Mouse (Mus musculus): ENCODE measurements around the gene Tspoap1. TPM values are rescaled to one million over a fixed set of nuclear protein-coding genes. Genes with fewer than 3 reads are reported as not detected.

Gene Tspoap1
- total and polyA plus RNA-seq, 2 experiments from 2014 or later = 20.1 to 199 TPM

GRCm38 (mm10) chr11:87761181-87761721 lies 910 bp downstream of the Tspoap1 start:
- H3K9me3 ChIP-seq (ENCODE audit: low read length) = no peaks in the 10 kb centered on the region
- DNase-seq = no peak
- no peaks in the 10 kb centered on the region for H3K36me3 ChIP-seq (ENCODE audit: insufficient read depth)
- peak overlapping the region; percentile 95 for H3K4me2 ChIP-seq (ENCODE audit: low read depth)
- H3K27ac ChIP-seq (ENCODE audit: low read depth, low read length) = 0 out of 2 replicates have a peak overlapping the region, but pooled peaks have one; percentile 90
- H3K4me1 ChIP-seq (ENCODE audit: insufficient read depth) = peaks cover 38% of the 10 kb centered on the region
- peak overlapping the region; percentile 82 for H3K9ac ChIP-seq
- ATAC-seq = no peak
- 52% methylated on average over 11 of the region's 11 CpGs for WGBS
- TF ChIP-seq CTCF (IDR thresholded peaks at IDR 0.05; ENCODE audit: low read depth) = no peak
- H3K27me3 ChIP-seq (ENCODE audit: insufficient read depth, low read length) = no peaks in the 10 kb centered on the region
- peak overlapping the region; percentile 66 for H3K4me3 ChIP-seq (ENCODE audit: low read depth, low read length)

- peak overlapping the region; percentile 95 for H3K4me2 ChIP-seq (ENCODE audit: low read depth)
- peak overlapping the region; percentile 66 for H3K4me3 ChIP-seq (ENCODE audit: low read depth, low read length)
- H3K9me3 ChIP-seq (ENCODE audit: low read length) = no peaks in the 10 kb centered on the region
- ATAC-seq (no peak), DNase-seq (no peak)
- peak overlapping the region; percentile 23; the same call in 1 of the 2 replicates for H3K27ac ChIP-seq (ENCODE audit: low read depth, low read length)
- peak overlapping the region; percentile 82 for H3K9ac ChIP-seq
- TF ChIP-seq CTCF (IDR thresholded peaks at IDR 0.05; ENCODE audit: low read depth) = no peak
- peaks cover 1% of the 10 kb centered on the region; the same call in 1 of the 2 replicates for H3K36me3 ChIP-seq (ENCODE audit: insufficient read depth)
- peaks cover 38% of the 10 kb centered on the region for H3K4me1 ChIP-seq (ENCODE audit: insufficient read depth)
- H3K27me3 ChIP-seq (ENCODE audit: insufficient read depth, low read length) = no peaks in the 10 kb centered on the region
- WGBS = 68% methylated on average over 14 of the region's 14 CpGs
Observed at GRCm38 (mm10) chr11:87761806-87762701, 1.7 kb downstream of the Tspoap1 start.

- no peaks in the 10 kb centered on the region for H3K9me3 ChIP-seq (ENCODE audit: low read length)
- WGBS = 35% methylated on average over 12 of the region's 12 CpGs
- peak overlapping the region; percentile 82 for H3K9ac ChIP-seq
- H3K4me1 ChIP-seq (ENCODE audit: insufficient read depth) = peaks cover 38% of the 10 kb centered on the region
- ATAC-seq (no peak), DNase-seq (no peak)
- peak overlapping the region; percentile 66 for H3K4me3 ChIP-seq (ENCODE audit: low read depth, low read length)
- no peaks in the 10 kb centered on the region for H3K27me3 ChIP-seq (ENCODE audit: insufficient read depth, low read length)
- TF ChIP-seq CTCF (IDR thresholded peaks at IDR 0.05; ENCODE audit: low read depth) = no peak
- H3K27ac ChIP-seq (ENCODE audit: low read depth, low read length) = peak overlapping the region; percentile 69
- H3K36me3 ChIP-seq (ENCODE audit: insufficient read depth) = peaks cover 9% of the 10 kb centered on the region
- H3K4me2 ChIP-seq (ENCODE audit: low read depth) = peak overlapping the region; percentile 95
Observed at GRCm38 (mm10) chr11:87762702-87763385, 2.5 kb downstream of the Tspoap1 start.

GRCm38 (mm10) chr11:87763511-87763987 lies 3.2 kb downstream of the Tspoap1 start:
- peak; percentile 68 for DNase-seq
- peak overlapping the region; percentile 69 for H3K27ac ChIP-seq (ENCODE audit: low read depth, low read length)
- H3K4me1 ChIP-seq (ENCODE audit: insufficient read depth) = peaks cover 38% of the 10 kb centered on the region
- peak overlapping the region; percentile 66 for H3K4me3 ChIP-seq (ENCODE audit: low read depth, low read length)
- H3K27me3 ChIP-seq (ENCODE audit: insufficient read depth, low read length) = no peaks in the 10 kb centered on the region
- WGBS = 2% methylated on average over 17 of the region's 17 CpGs
- peaks cover 16% of the 10 kb centered on the region for H3K36me3 ChIP-seq (ENCODE audit: insufficient read depth)
- peak overlapping the region; percentile 95 for H3K4me2 ChIP-seq (ENCODE audit: low read depth)
- peak; percentile 21 for ATAC-seq
- no peak for TF ChIP-seq CTCF (IDR thresholded peaks at IDR 0.05; ENCODE audit: low read depth)
- H3K9me3 ChIP-seq (ENCODE audit: low read length) = no peaks in the 10 kb centered on the region
- peak overlapping the region; percentile 82 for H3K9ac ChIP-seq

- H3K9ac ChIP-seq = peak overlapping the region; percentile 82
- H3K27me3 ChIP-seq (ENCODE audit: insufficient read depth, low read length) = no peaks in the 10 kb centered on the region
- peak; percentile 38 for ATAC-seq
- H3K27ac ChIP-seq (ENCODE audit: low read depth, low read length) = 0 out of 2 replicates have a peak overlapping the region, but pooled peaks have one; percentile 57
- H3K9me3 ChIP-seq (ENCODE audit: low read length) = no peaks in the 10 kb centered on the region
- TF ChIP-seq CTCF (IDR thresholded peaks at IDR 0.05; ENCODE audit: low read depth) = no peak
- peak; percentile 67 for DNase-seq
- peak overlapping the region; percentile 95 for H3K4me2 ChIP-seq (ENCODE audit: low read depth)
- H3K36me3 ChIP-seq (ENCODE audit: insufficient read depth) = peaks cover 20% of the 10 kb centered on the region
- H3K4me1 ChIP-seq (ENCODE audit: insufficient read depth) = peaks cover 38% of the 10 kb centered on the region
- whole genome bisulfite sequencing = 3% methylated on average over 65 of the region's 65 CpGs
- H3K4me3 ChIP-seq (ENCODE audit: low read depth, low read length) = peak overlapping the region; percentile 66
Observed at GRCm38 (mm10) chr11:87763988-87764876, 3.9 kb downstream of the Tspoap1 start.

- Histone ChIP-seq H3K4me3 (ENCODE audit: low read depth, low read length) (no peak overlapping the region), H3K27me3 (ENCODE audit: insufficient read depth, low read length) (no peaks in the 10 kb centered on the region), H3K9ac (no peak overlapping the region), H3K4me1 (ENCODE audit: insufficient read depth) (0 out of 2 replicates have a peak, but pooled peaks cover 5% of the 10 kb centered on the region), H3K4me2 (ENCODE audit: low read depth) (no peak overlapping the region), H3K9me3 (ENCODE audit: low read length) (no peaks in the 10 kb centered on the region), H3K27ac (ENCODE audit: low read depth, low read length) (no peak overlapping the region), H3K36me3 (ENCODE audit: insufficient read depth) (peaks cover 63% of the 10 kb centered on the region)
- 93% methylated on average over 4 of the region's 4 CpGs for WGBS
- ATAC-seq = no peak
- no peak for DNase-seq
- no peak for TF ChIP-seq CTCF (IDR thresholded peaks at IDR 0.05; ENCODE audit: low read depth)
Observed at GRCm38 (mm10) chr11:87768745-87769144, 8.4 kb downstream of the Tspoap1 start.
